Mouse (Mus musculus) 416B (cell line): ENCODE measurements around the gene Ccdc125.
"Not testable (repeated sequence)": the region's sequence is repeated elsewhere in the genome, so short reads cannot be mapped to it uniquely, and the experiment has no call there.

Experiments
- DNase-seq: peaks from one replicate; pipeline ENCODE4 v3.0.0; 2011; ENCODE audit warnings: low read depth

The Ccdc125 gene

DNA sequence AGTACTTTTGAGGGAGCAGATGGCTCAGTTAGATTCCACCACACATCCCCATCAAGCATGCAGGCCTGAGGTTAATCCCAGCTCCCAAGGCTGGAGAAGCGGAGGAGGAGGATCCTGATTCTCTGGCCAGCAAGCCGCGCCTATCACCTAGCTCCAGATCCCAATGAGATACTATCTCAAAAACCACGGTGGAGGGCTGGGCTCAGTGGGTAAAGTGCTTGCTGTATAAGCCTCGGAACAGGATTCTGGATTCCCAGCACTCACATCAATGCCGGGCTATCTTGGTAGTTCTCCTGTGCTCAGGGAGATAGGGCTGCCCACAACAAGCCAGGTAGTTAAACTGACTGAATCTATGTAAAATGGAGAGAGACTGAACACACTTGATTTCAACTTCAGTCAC lies 46.0 kb downstream of the Ccdc125 start:
- no peak for DNase-seq

DNA sequence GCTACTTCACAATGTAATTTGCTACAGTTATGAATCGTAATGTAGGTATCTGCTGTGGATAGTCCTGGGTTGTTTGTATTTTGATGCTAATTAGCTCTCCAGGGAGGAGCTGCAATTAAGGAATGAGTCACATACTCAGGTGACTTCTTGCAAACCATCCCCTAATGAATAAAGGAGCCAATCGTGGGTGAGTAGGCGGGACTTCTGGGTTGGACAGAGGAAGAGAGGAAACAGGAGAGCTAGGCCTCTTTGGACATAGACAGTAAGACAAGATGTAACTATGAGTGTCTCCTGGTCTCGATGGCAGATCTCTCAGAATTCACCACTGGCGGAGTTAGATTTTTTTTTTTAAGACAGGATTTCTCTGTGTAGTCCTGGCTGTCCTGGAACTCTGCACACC lies 52.1 kb downstream of the Ccdc125 start:
- peak; percentile 17 for DNase-seq

GRCm38 (mm10) chr13:100724051-100724754 lies 54.7 kb downstream of the Ccdc125 start:
- DNase-seq, result no peak

GRCm38 (mm10) chr13:100725194-100725593 lies 55.7 kb downstream of the Ccdc125 start:
- DNase-seq, result no peak

DNA sequence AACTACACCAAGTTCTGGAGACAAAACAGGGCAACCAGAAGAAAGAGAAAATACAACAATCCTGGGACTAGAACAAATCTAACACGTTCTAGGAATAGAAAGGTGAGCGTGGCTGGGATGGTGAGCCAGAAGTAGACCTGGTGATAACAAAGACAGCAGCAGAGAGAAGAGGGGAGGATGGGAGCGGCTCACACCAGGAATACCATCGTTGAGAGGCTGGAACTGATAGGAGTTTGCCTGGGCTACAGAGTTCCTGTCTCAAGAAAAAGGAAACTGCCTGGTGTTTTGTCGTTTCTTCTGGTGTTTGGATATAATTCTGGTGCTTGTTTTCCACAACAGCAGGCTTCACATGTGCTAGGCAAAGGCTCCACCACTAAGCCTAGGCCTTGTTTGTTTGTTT lies 58.6 kb downstream of the Ccdc125 start:
- DNase-seq, result no peak

- not testable (repeated sequence) for DNase-seq
These were observed 59.0 kb downstream of the Ccdc125 start for GRCm38 (mm10) chr13:100728530-100728929.

DNA sequence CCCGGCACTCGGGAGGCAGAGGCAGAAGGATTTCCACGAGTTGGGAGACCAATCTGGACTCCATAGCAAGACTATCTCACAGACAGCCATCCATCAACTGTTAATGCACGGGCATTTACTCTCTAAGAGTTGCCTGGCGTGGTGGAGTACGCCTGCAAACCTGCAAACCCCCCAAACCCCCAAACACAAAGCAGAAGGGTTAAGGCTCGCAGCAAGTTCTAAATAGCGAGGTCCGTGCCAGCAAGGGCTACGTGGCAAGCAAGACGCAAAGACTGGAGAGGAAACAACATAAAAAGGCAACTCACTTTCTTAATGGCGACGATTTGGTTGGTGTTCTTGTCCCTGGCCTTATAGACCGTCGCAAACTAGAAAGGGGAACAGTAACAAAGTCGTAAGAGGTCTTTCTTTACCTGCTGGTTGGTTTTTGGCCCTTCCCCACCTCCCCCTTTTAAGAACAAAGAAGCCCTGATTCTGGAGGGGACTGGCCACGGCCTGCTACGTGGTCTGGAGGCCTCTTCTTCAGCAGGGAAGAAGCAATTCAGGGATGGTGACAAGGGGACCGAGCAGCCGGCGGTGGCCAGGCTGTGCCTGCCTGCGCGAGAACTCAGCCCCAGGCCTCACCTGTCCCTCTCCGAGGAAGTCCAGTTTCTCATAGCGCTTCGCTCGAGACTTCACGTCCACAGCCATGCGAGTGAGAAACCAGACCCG lies 60.8 kb downstream of the Ccdc125 start:
- no peak for DNase-seq

DNA sequence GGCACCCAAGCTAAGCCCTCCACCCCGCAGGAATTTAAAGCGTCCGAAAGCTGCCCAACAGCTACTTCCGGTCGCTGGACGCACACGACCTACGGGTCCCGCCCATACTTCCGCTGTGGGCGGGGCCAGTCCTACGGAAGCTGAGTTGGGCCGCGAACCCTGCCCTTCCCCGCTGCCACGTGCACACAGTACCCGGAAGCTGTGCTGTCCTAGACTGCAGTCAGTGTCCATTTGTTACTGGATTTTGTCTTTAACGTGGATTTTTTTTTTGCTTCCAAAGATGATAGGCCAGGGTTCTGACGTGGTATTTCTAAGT lies 61.3 kb downstream of the Ccdc125 start, which contains the start of gene Cdk7:
TSS of gene Cdk7 (minus strand) at position 79 of the 316 bp plus-strand sequence.
- peak; percentile 98 for DNase-seq

- DNase-seq, result not testable (repeated sequence)
These were observed 62.0 kb downstream of the Ccdc125 start for GRCm38 (mm10) chr13:100731462-100732046.

- DNase-seq, result no peak
These were observed 63.2 kb downstream of the Ccdc125 start for GRCm38 (mm10) chr13:100732756-100733155.

DNA sequence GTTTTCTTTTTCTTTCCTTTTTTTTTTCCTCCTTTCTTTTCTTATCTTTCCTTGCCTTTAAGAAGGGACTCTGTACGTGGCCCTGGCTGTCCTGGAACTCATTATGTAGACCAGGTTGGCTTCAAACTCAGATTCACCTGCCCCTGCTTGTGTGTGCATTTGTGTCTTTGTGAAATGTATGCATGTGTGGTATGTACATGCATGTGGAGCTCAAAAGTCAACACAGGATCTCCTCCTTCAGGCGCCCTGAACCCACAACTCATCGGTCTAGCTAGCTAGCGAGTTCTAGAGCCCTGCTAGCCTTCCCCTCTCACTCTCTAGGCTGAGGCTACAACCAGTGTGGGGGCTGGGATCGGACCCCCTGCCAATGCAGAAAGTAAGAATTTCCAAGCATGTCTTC lies 73.3 kb downstream of the Ccdc125 start:
- no peak for DNase-seq

- DNase-seq, result no peak
These were observed 74.0 kb downstream of the Ccdc125 start for GRCm38 (mm10) chr13:100743346-100744035.

DNA sequence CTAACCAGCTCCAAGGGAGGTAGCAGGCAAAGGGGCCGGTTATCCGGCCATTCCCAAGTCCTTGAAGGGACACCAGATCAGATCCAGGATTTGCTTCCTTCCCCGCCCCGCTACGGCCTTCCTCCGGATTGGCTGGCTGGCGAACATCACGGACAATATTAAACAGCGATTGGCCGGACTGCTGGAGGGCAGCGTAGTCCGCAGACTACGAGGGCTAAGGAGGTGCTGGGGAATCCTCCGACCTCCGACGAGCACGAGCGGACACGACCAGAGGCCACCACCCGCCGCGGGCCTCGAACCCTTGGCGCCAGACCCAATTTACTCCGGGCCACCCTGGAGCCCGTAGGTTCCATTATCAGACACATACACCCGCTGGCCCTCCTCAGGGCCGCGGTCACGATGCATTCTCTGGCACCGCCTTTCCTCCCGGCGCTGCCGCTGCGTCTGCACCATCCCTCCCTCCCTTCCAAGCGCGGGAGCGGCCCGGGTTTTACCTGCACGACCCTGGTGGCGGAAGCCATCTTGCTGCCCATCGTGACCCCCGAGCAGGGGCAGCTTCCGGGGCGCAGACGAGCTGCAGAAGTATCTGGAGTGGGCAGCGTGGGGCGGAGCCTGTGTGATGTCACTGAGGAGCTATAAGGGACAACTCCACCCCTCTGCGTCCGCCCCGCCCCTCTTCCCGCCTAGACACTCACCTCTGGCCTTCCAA lies 74.7 kb downstream of the Ccdc125 start, which contains the start of gene Mrps36:
TSS of gene Mrps36 (minus strand) at position 624 of the 709 bp plus-strand sequence.
- peak; percentile 94 for DNase-seq

- no peak for DNase-seq
These were observed 76.6 kb downstream of the Ccdc125 start for GRCm38 (mm10) chr13:100746090-100746489.
